Mouse (Mus musculus) cerebellum, adult 2 months (tissue): ENCODE measurements at regions not wholly inside any gene's neighbourhood (a gene's known extent, or its start where the extent isn't known, plus 50 kb on each side); places are given as distances from the start of the nearest gene placed in this dataset.

Experiments used
- CTCF ChIP-seq: fragments of 200-500 bp; IDR thresholded peaks from 2 replicates; pipeline ENCODE4 v1.5.1; 2011; ENCODE audit warnings: low read depth, mild to moderate bottlenecking, control low read depth, low read length, moderate library complexity, borderline replicate concordance; ENCODE audit not compliant: insufficient read depth
- POLR2A ChIP-seq: fragments of 200-500 bp; IDR thresholded peaks from 2 replicates; pipeline ENCODE4 v1.6.1; 2011; ENCODE audit warnings: low read length, control low read depth, borderline replicate concordance; ENCODE audit not compliant: insufficient read depth

DNA sequence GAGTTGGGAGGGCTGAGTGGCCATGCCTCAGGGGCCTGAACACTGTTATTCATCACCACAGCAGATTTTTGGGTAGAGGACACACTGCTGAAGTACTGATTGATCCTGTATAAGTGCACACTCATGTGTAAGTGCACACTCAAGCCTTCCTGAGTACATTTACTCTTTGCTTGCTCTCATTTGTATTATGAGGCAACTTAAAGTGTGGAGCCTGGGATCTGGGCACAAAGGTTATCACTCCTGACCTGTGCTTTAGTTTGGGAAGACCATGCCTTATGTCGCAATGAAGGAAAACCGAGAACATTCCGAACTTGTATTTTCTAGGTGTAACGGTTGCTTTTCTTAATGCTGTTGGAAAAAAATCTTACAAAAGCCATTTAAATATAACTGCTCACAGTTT lies 182.2 kb upstream of the Fam3c start:
- TF ChIP-seq CTCF (no peak), POLR2A (no peak)
